Mouse (Mus musculus) Patski (cell line): ENCODE measurements at regions not wholly inside any gene's neighbourhood (a gene's known extent, or its start where the extent isn't known, plus 50 kb on each side); places are given as distances from the start of the nearest gene placed in this dataset.

ENCODE experiments used
- ATAC-seq: fragments of 100-300 bp; one replicate; pipeline ENCODE4 v1.8.0; 2021
- CTCF ChIA-PET: fragments of 350-600 bp; sonication (Branson Sonifier 250); formaldehyde crosslinking; loops from one replicate; lab custom pipeline; 2022; ENCODE audit warnings: inconsistent platforms; lab: Charles Lee
- POLR2A ChIA-PET: fragments of 350-600 bp; sonication (Branson Sonifier 250); formaldehyde crosslinking; loops from one replicate; lab custom pipeline; 2022; ENCODE audit warnings: antibody characterized with exemption, inconsistent platforms; lab: Charles Lee
- DNase-seq: peaks from one replicate; pipeline ENCODE4 v3.0.0-alpha.2; 2011; ENCODE audit warnings: low read depth, low spot score
- H3K27me3 ChIP-seq: fragments of 371-371 bp; one replicate; pipeline ENCODE4 v1.5.1; 2021
- CTCF ChIP-seq: fragments of 100-300 bp; IDR thresholded peaks from one replicate; pipeline ENCODE4 v1.5.1; 2021
- in situ Hi-C: fragments of 300-500 bp; cut with MboI; formaldehyde crosslinking; loops from 3 replicates; pipeline ENCODE4 v1.11.1; 2018; ENCODE audit warnings: low pct_unique_long_range_greater_than_20kb, mixed read lengths

- ATAC-seq = no peak
- POLR2A ChIA-PET = no interaction called here
Measured at GRCm38 (mm10) chr14:36316418-36317111, 221.8 kb downstream of the 4930474N05Rik start.

GRCm38 (mm10) chr14:36328258-36328891 is 233.7 kb downstream of the 4930474N05Rik start:
- no peaks in the 10 kb centered on the region for H3K27me3 ChIP-seq
- POLR2A ChIA-PET = no interaction called here
- in situ Hi-C loops = no loop called here
- TF ChIP-seq CTCF = no peak
- no peak for DNase-seq
- no peak for ATAC-seq
- CTCF ChIA-PET = no interaction called here

More at GRCm38 (mm10) chr14:36316418-36317111, 221.8 kb downstream of the 4930474N05Rik start:
- CTCF ChIA-PET = no interaction called here
- H3K27me3 ChIP-seq = no peaks in the 10 kb centered on the region
- in situ Hi-C loops = no loop called here
- no peak for DNase-seq
- no peak for TF ChIP-seq CTCF

GRCm38 (mm10) chr14:36340832-36341231 is 246.1 kb downstream of the 4930474N05Rik start:
- ChIA-PET POLR2A (no interaction called here), CTCF (no interaction called here)
- DNase-seq (no peak), ATAC-seq (no peak)
- H3K27me3 ChIP-seq = no peaks in the 10 kb centered on the region
- in situ Hi-C loops = no loop called here
- TF ChIP-seq CTCF = no peak
